Comparison of ENCODE assay signal across 16 mouse cellular contexts in the genomic region with DNA sequence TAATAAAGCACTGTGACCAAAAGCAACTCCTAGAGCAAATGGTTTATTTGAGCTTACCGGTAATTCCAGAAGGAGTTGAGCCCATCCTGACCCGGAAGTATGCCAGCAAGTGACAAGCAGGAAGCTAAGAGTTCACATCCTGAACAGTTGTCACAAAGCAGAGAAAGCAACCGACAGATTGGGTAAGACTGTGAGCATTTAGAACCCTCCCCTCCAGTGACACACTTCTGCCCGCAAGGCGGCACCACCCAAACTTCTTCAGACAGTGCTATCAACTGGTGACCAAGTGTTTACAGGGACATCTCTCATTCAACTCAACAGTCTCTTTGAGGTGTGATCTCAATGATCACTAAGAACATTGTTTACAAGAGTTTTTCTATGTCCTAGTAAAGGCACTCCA. TPM values are rescaled to one million over a fixed set of nuclear protein-coding genes. Genes with fewer than 3 reads are reported as not detected.
DNase-seq lines count a peak whose midpoint lies in the region.
"Had no signal": no experiment of that assay in that cellular context is flagged by ENCODE, and none has a peak within 500 bp of the region (broad histone marks: within the 10 kb centered on the region; RNA-seq: fewer than 3 reads in every experiment).

No protein-coding gene starts in this region.

- intact Hi-C loops in gastrocnemius, postnatal 36 days (cut with DNase I), result no loop called here

- peak; percentile 80 for DNase-seq in 416B (ENCODE audit: low read depth)
- DNase-seq in A20 (ENCODE audit: low read depth, low spot score), result peak; percentile 49
- DNase-seq in T-cell, adult 2 months (ENCODE audit: low spot score), result peak; percentile 4
- peak; percentile 40 to 43 for DNase-seq in natural killer cell, adult 2 months (ENCODE audit: low spot score in 2 of 2)
- DNase-seq in ovary, postnatal 36 days (ENCODE audit: low spot score), result no peak
- no peak for DNase-seq in gastrocnemius, postnatal 36 days
- no peak for DNase-seq in cerebellum, adult 8-10 months
- DNase-seq: adrenal gland, postnatal 10 days; cerebellum, adult 11 months; cerebellum, postnatal 10 days; heart, postnatal 14 days; kidney, adult 2 months; kidney, postnatal 4 days; retina, postnatal 1 day; right cerebral cortex, postnatal 25 days; thymus, postnatal 14 days had no signal

RNA-seq across cellular contexts. Expression of a gene that starts 48.9 kb away (rescaled TPM):
- 10 to 100 TPM; 10.4 to 13.6 TPM for total RNA-seq in gastrocnemius, postnatal 36 days (2021)

Comparison
In these comparisons a context has a peak if more than half of its experiments do, and no peak if none do; other contexts are left out.
1. DNase-seq: peak in 416B (single experiment), A20 (single experiment), T-cell, adult 2 months (single experiment) and natural killer cell, adult 2 months (2 of 2); none in ovary, postnatal 36 days (single experiment), gastrocnemius, postnatal 36 days (0 of 2) and cerebellum, adult 8-10 months (single experiment).